9 mouse cellular contexts compared by ENCODE assay signal in genomic region chr1:34106606-34107005, GRCm38 (mm10).
DNase-seq lines count a peak whose midpoint lies in the region; ATAC-seq lines count a peak whose summit lies in the region.
"Had no signal": no experiment of that assay in that cellular context is flagged by ENCODE, and none has a peak within 500 bp of the region (broad histone marks: within the 10 kb centered on the region; RNA-seq: fewer than 3 reads in every experiment).

No protein-coding gene starts in this region.

- peaks cover 53% of the 10 kb centered on the region for H3K4me1 ChIP-seq in heart, embryonic 10.5 days
- H3K4me1 ChIP-seq in kidney, embryonic 14.5 days (ENCODE audit: control insufficient read depth, insufficient read depth, low read length) = peaks cover 28% of the 10 kb centered on the region
- peaks cover 33% of the 10 kb centered on the region for H3K4me1 ChIP-seq in midbrain, embryonic 12.5 days

- H3K27ac ChIP-seq in heart, embryonic 10.5 days = peak overlapping the region; percentile 76
- no peak overlapping the region for H3K27ac ChIP-seq in kidney, embryonic 14.5 days (ENCODE audit: low read depth, low read length)
- peak overlapping the region; percentile 54; the same call in 1 of the 2 replicates for H3K27ac ChIP-seq in midbrain, embryonic 12.5 days (replicated peaks)

- H3K27me3 ChIP-seq in heart, embryonic 10.5 days (ENCODE audit: insufficient read depth, poor library complexity, severe bottlenecking) = no peaks in the 10 kb centered on the region
- no peaks in the 10 kb centered on the region for H3K27me3 ChIP-seq in kidney, embryonic 14.5 days (ENCODE audit: control insufficient read depth, insufficient read depth, low read length)
- H3K27me3 ChIP-seq in midbrain, embryonic 12.5 days = no peaks in the 10 kb centered on the region

- WGBS in heart, embryonic 10.5 days = 8% methylated on average over 8 of the region's 8 CpGs
- 12% methylated on average over 8 of the region's 8 CpGs for WGBS in kidney, embryonic 14.5 days
- WGBS in midbrain, embryonic 12.5 days = 9% methylated on average over 8 of the region's 8 CpGs

- H3K4me3 ChIP-seq in heart, embryonic 10.5 days = peak overlapping the region; percentile 34; the same call in 1 of the 2 replicates
- H3K4me3 ChIP-seq in kidney, embryonic 14.5 days (ENCODE audit: low read length) = no peak overlapping the region
- H3K4me3 ChIP-seq in midbrain, embryonic 12.5 days = no peak overlapping the region

- H3K4me2 ChIP-seq in kidney, embryonic 14.5 days (replicated peaks; ENCODE audit: low read depth, low read length) = no peak overlapping the region
- H3K4me2 ChIP-seq in midbrain, embryonic 12.5 days (replicated peaks) = 0 out of 2 replicates have a peak overlapping the region, but pooled peaks have one; percentile 7

- no peak for DNase-seq in heart, embryonic 10.5 days (ENCODE audit: low spot score)
- no peak for DNase-seq in heart, postnatal 14 days
- DNase-seq in kidney, postnatal 14 days = no peak
- peak; percentile 59 for DNase-seq in embryo, embryonic 10.5 days (ENCODE audit: low spot score)
- DNase-seq in ovary, postnatal 10 days (ENCODE audit: low spot score) = no peak
- no peak for DNase-seq in gastrocnemius, postnatal 36 days
- DNase-seq: cerebellum, adult 9-11 months had no signal

- intact Hi-C loops in heart, postnatal 14 days (cut with DNase I) = no loop called here
- intact Hi-C loops in gastrocnemius, postnatal 36 days (cut with DNase I) = no loop called here

- no peaks in the 10 kb centered on the region for H3K36me3 ChIP-seq in heart, embryonic 10.5 days
- no peaks in the 10 kb centered on the region for H3K36me3 ChIP-seq in kidney, embryonic 14.5 days (ENCODE audit: control insufficient read depth, insufficient read depth, low read length)
- H3K36me3 ChIP-seq in midbrain, embryonic 12.5 days = no peaks in the 10 kb centered on the region

- H3K9ac ChIP-seq in kidney, embryonic 14.5 days (ENCODE audit: low read depth, low read length) = no peak overlapping the region
- no peak overlapping the region for H3K9ac ChIP-seq in midbrain, embryonic 12.5 days (replicated peaks)

- ATAC-seq in kidney, embryonic 14.5 days (ENCODE audit: low FRiP score, low TSS enrichment) = peak; percentile 5; the same call in 1 of the 2 replicates
- no peak for ATAC-seq in midbrain, embryonic 12.5 days (ENCODE audit: low FRiP score, low read depth)

- no peaks in the 10 kb centered on the region for H3K9me3 ChIP-seq in heart, embryonic 10.5 days
- 0 out of 2 replicates have a peak, but pooled peaks cover 2% of the 10 kb centered on the region for H3K9me3 ChIP-seq in kidney, embryonic 14.5 days (ENCODE audit: control insufficient read depth, low read length)
- H3K9me3 ChIP-seq in midbrain, embryonic 12.5 days = no peaks in the 10 kb centered on the region
